Mouse (Mus musculus): ENCODE results near the gene Sgcd.

DNA sequence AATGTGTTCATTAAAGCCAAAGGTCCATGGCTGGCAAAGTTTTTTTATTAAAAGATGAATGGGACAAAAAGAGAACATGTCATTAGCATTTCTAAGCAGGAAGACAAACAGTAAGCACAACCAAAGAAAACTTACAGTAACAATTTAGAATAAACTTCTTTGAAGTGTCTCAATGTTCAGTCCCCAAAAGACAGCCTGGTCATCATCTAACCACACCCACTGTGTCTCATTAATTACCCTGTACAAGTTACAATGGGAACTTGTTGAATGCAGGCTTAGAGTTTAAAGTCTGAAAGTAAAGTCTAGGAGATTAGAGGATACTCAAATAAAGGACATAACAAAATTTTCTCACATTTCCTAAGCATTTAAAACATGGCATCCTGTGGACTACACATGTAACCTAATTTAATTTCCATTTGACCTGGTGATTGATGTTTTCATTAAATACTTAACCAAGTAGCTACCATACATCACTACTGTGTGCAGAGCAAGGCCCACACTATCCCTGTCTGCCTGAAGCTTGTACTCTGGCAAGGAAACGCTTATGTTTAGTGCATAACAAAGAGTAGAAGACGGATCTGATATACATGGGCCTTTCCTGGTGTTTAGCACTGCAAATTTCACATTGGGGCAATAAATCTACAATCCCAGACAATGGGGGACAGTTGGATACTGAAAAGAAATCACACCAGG, 347.1 kb downstream of the Sgcd start:
- no peak for TF ChIP-seq CTCF (IDR thresholded peaks at IDR 0.05; ENCODE audit: extremely low read depth, insufficient read length, insufficient replicate concordance, low read depth, low read length)
- no peak for TF ChIP-seq POLR2A (IDR thresholded peaks at IDR 0.05; ENCODE audit: low read depth, low read length)

All from small intestine, adult 2 months (tissue).